8 mouse cellular contexts compared by ENCODE assay signal in genomic region chr4:153975768-153976167, GRCm38 (mm10). TPM values are rescaled to one million over a fixed set of nuclear protein-coding genes. Genes with fewer than 3 reads are reported as not detected.
DNase-seq lines count a peak whose midpoint lies in the region; ATAC-seq lines count a peak whose summit lies in the region.

No protein-coding gene starts in this region.

- no peak for ATAC-seq in kidney, embryonic 15.5 days (replicated peaks; ENCODE audit: low FRiP score)
- ATAC-seq in hindbrain, embryonic 12.5 days (ENCODE audit: low FRiP score), result no peak
- no peak for ATAC-seq in midbrain, embryonic 14.5 days (ENCODE audit: low FRiP score, low TSS enrichment)

- H3K27me3 ChIP-seq in kidney, embryonic 15.5 days, result no peaks in the 10 kb centered on the region
- no peaks in the 10 kb centered on the region for H3K27me3 ChIP-seq in hindbrain, embryonic 12.5 days
- H3K27me3 ChIP-seq in midbrain, embryonic 14.5 days (ENCODE audit: control insufficient read depth, insufficient read depth, low read length), result no peaks in the 10 kb centered on the region

- no peak for DNase-seq in kidney, adult 11 months
- DNase-seq in Muller cell, postnatal 12 days (ENCODE audit: inconsistent ontology term), result peak; percentile 10
- DNase-seq in midbrain, embryonic 14.5 days, result no peak
- no peak for DNase-seq in layer of hippocampus, adult 8-10 months (ENCODE audit: low spot score in 2 of 2)
- no peak for DNase-seq in frontal cortex, postnatal 36 days (ENCODE audit: low spot score in 2 of 2)
- DNase-seq in layer of hippocampus, adult 9-10 months (ENCODE audit: low spot score), result no peak

- H3K4me2 ChIP-seq in kidney, embryonic 15.5 days, result peak overlapping the region; percentile 95
- H3K4me2 ChIP-seq in hindbrain, embryonic 12.5 days (replicated peaks), result peak overlapping the region; percentile 88
- H3K4me2 ChIP-seq in midbrain, embryonic 14.5 days (ENCODE audit: low read length), result peak overlapping the region; percentile 84

- H3K36me3 ChIP-seq in kidney, embryonic 15.5 days, result peaks cover 34% of the 10 kb centered on the region
- peaks cover 34% of the 10 kb centered on the region for H3K36me3 ChIP-seq in hindbrain, embryonic 12.5 days
- H3K36me3 ChIP-seq in midbrain, embryonic 14.5 days (ENCODE audit: control insufficient read depth, insufficient read depth, low read length), result peaks cover 31% of the 10 kb centered on the region

- 42% methylated on average over 6 of the region's 6 CpGs for WGBS in kidney, embryonic 15.5 days
- 38% methylated on average over 6 of the region's 6 CpGs for WGBS in hindbrain, embryonic 12.5 days
- 38% methylated on average over 6 of the region's 6 CpGs for WGBS in midbrain, embryonic 14.5 days

- H3K9ac ChIP-seq in kidney, embryonic 15.5 days, result peak overlapping the region; percentile 81
- H3K9ac ChIP-seq in hindbrain, embryonic 12.5 days, result peak overlapping the region; percentile 90
- H3K9ac ChIP-seq in midbrain, embryonic 14.5 days (replicated peaks; ENCODE audit: low read length), result peak overlapping the region; percentile 86

- no peaks in the 10 kb centered on the region for H3K9me3 ChIP-seq in kidney, embryonic 15.5 days (replicated peaks)
- H3K9me3 ChIP-seq in hindbrain, embryonic 12.5 days (replicated peaks), result no peaks in the 10 kb centered on the region
- no peaks in the 10 kb centered on the region for H3K9me3 ChIP-seq in midbrain, embryonic 14.5 days (ENCODE audit: control insufficient read depth, low read length)

- H3K4me3 ChIP-seq in kidney, embryonic 15.5 days (replicated peaks), result peak overlapping the region; percentile 78
- peak overlapping the region; percentile 96 for H3K4me3 ChIP-seq in hindbrain, embryonic 12.5 days
- peak overlapping the region; percentile 94 for H3K4me3 ChIP-seq in midbrain, embryonic 14.5 days (replicated peaks; ENCODE audit: low read depth, low read length)

- peaks cover 23% of the 10 kb centered on the region for H3K4me1 ChIP-seq in kidney, embryonic 15.5 days
- peaks cover 32% of the 10 kb centered on the region for H3K4me1 ChIP-seq in hindbrain, embryonic 12.5 days
- H3K4me1 ChIP-seq in midbrain, embryonic 14.5 days (ENCODE audit: control insufficient read depth, insufficient read depth, low read length), result peaks cover 13% of the 10 kb centered on the region

- H3K27ac ChIP-seq in kidney, embryonic 15.5 days, result no peak overlapping the region
- no peak overlapping the region for H3K27ac ChIP-seq in hindbrain, embryonic 12.5 days
- no peak overlapping the region for H3K27ac ChIP-seq in midbrain, embryonic 14.5 days (replicated peaks; ENCODE audit: low read depth, low read length)

RNA-seq across cellular contexts. Expression of gene Cep104, which starts 0.8 kb away (rescaled TPM):
- 15.8 and 16.7 TPM in 2 replicates for polyA plus RNA-seq in kidney, embryonic 15.5 days (2015; fragmentation: Nextera tagmentation; extraction: Ambion mirVana)
- polyA plus RNA-seq in hindbrain, embryonic 12.5 days (2016; fragmentation: Nextera tagmentation; extraction: Ambion mirVana), result 21.0 and 23.0 TPM in 2 replicates
- polyA plus RNA-seq in midbrain, embryonic 14.5 days (2014; fragmentation: Nextera tagmentation; extraction: Ambion mirVana), result 15.3 and 19.7 TPM in 2 replicates
- 10 to 100 TPM; 29.6 to 39.3 (median 33.0) TPM for total RNA-seq in layer of hippocampus, adult 8-10 months (2022)

RNA-seq across cellular contexts. Expression of gene Dffb, which starts 0.8 kb away (rescaled TPM):
- 12.6 and 13.8 TPM in 2 replicates for polyA plus RNA-seq in kidney, embryonic 15.5 days (2015; fragmentation: Nextera tagmentation; extraction: Ambion mirVana)
- 9.8 and 10.9 TPM in 2 replicates for polyA plus RNA-seq in hindbrain, embryonic 12.5 days (2016; fragmentation: Nextera tagmentation; extraction: Ambion mirVana)
- 7.9 and 9.1 TPM in 2 replicates for polyA plus RNA-seq in midbrain, embryonic 14.5 days (2014; fragmentation: Nextera tagmentation; extraction: Ambion mirVana)
- 10 to 100 TPM; 11.6 to 17.7 (median 14.5) TPM for total RNA-seq in layer of hippocampus, adult 8-10 months (2022)

RNA-seq across cellular contexts. Expression of gene A430005L14Rik, which starts 18.7 kb away (rescaled TPM):
- 88.3 and 98.0 TPM in 2 replicates for polyA plus RNA-seq in kidney, embryonic 15.5 days (2015; fragmentation: Nextera tagmentation; extraction: Ambion mirVana)
- polyA plus RNA-seq in hindbrain, embryonic 12.5 days (2016; fragmentation: Nextera tagmentation; extraction: Ambion mirVana), result 76.2 and 86.1 TPM in 2 replicates
- 63.3 and 63.7 TPM in 2 replicates for polyA plus RNA-seq in midbrain, embryonic 14.5 days (2014; fragmentation: Nextera tagmentation; extraction: Ambion mirVana)
- 10 to 100 TPM; 20.9 to 24.5 (median 23.3) TPM for total RNA-seq in layer of hippocampus, adult 8-10 months (2022)

RNA-seq across cellular contexts. Expression of gene Lrrc47, which starts 35.8 kb away (rescaled TPM):
- 21.9 and 23.0 TPM in 2 replicates for polyA plus RNA-seq in kidney, embryonic 15.5 days (2015; fragmentation: Nextera tagmentation; extraction: Ambion mirVana)
- polyA plus RNA-seq in hindbrain, embryonic 12.5 days (2016; fragmentation: Nextera tagmentation; extraction: Ambion mirVana), result 36.4 and 38.1 TPM in 2 replicates
- 12.7 and 13.5 TPM in 2 replicates for polyA plus RNA-seq in midbrain, embryonic 14.5 days (2014; fragmentation: Nextera tagmentation; extraction: Ambion mirVana)
- total RNA-seq in layer of hippocampus, adult 8-10 months (2022), result 10 to 100 TPM; 51.4 to 75.9 (median 65.7) TPM

RNA-seq across cellular contexts. Expression of gene Smim1, which starts 50.3 kb away (rescaled TPM):
- polyA plus RNA-seq in kidney, embryonic 15.5 days (2015; fragmentation: Nextera tagmentation; extraction: Ambion mirVana), result 51.8 and 61.1 TPM in 2 replicates
- polyA plus RNA-seq in hindbrain, embryonic 12.5 days (2016; fragmentation: Nextera tagmentation; extraction: Ambion mirVana), result 5.9 and 6.0 TPM in 2 replicates
- 6.3 and 7.7 TPM in 2 replicates for polyA plus RNA-seq in midbrain, embryonic 14.5 days (2014; fragmentation: Nextera tagmentation; extraction: Ambion mirVana)
- total RNA-seq in layer of hippocampus, adult 8-10 months (2022), result 10 to 100 TPM in 2 of 4 experiments, 1 to 10 TPM in 2; 9.3 to 15.6 (median 11.2) TPM
